Mouse (Mus musculus) spleen, postnatal 10 days (tissue): Measurements from ENCODE around the gene 4933405L10Rik.
A peak's percentile ranks its signal among the peaks of the same experiment; 100 is the strongest.

ENCODE experiments used
- DNase-seq, 2 experiments: peaks; one replicate each; pipeline ENCODE4 v3.0.0; 2021 to 2022; ENCODE audit warnings: low spot score in 2 of 2

Gene 4933405L10Rik

GRCm38 (mm10) chr8:105707498-105708403, at the start of gene 4933405L10Rik, which contains the start of gene Enkd1:
TSS of gene 4933405L10Rik (plus strand) at chr8:105707655.
TSS of gene Enkd1 (minus strand) at chr8:105708210.
- peak; percentile 74 to 86 for DNase-seq

- DNase-seq, result peak in 1 of 2 experiments; percentile 41
Observed at GRCm38 (mm10) chr8:105661167-105661566, 46.3 kb upstream of the 4933405L10Rik start.

- no peak for DNase-seq
Observed at GRCm38 (mm10) chr8:105677891-105678290, 29.6 kb upstream of the 4933405L10Rik start.

- DNase-seq, result no peak
Observed at GRCm38 (mm10) chr8:105685325-105685724, 22.1 kb upstream of the 4933405L10Rik start.

GRCm38 (mm10) chr8:105685796-105686308, 21.6 kb upstream of the 4933405L10Rik start, which contains the start of gene Carmil2:
TSS of gene Carmil2 (plus strand) at chr8:105686274.
- peak; percentile 80 to 90 for DNase-seq

GRCm38 (mm10) chr8:105686551-105686950, 20.9 kb upstream of the 4933405L10Rik start:
- peak in 1 of 2 experiments; percentile 23 for DNase-seq

GRCm38 (mm10) chr8:105687512-105687911, 19.9 kb upstream of the 4933405L10Rik start:
- peak in 1 of 2 experiments; percentile 5 for DNase-seq

- no peak for DNase-seq
Observed at GRCm38 (mm10) chr8:105688242-105688752, 19.2 kb upstream of the 4933405L10Rik start.

- DNase-seq, result peak in 1 of 2 experiments; percentile 7
Observed at GRCm38 (mm10) chr8:105689256-105689982, 18.0 kb upstream of the 4933405L10Rik start.

- no peak for DNase-seq
Observed at GRCm38 (mm10) chr8:105689983-105690360, 17.5 kb upstream of the 4933405L10Rik start.

- DNase-seq, result no peak
Observed at GRCm38 (mm10) chr8:105690978-105691377, 16.5 kb upstream of the 4933405L10Rik start.

GRCm38 (mm10) chr8:105692449-105693182, 14.8 kb upstream of the 4933405L10Rik start:
- DNase-seq, result no peak

GRCm38 (mm10) chr8:105693648-105694047, 13.8 kb upstream of the 4933405L10Rik start:
- DNase-seq, result no peak

- no peak for DNase-seq
Observed at GRCm38 (mm10) chr8:105694051-105694799, 13.2 kb upstream of the 4933405L10Rik start.

- DNase-seq, result no peak
Observed at GRCm38 (mm10) chr8:105695080-105695780, 12.2 kb upstream of the 4933405L10Rik start.

- no peak for DNase-seq
Observed at GRCm38 (mm10) chr8:105697196-105697780, 10.2 kb upstream of the 4933405L10Rik start.

GRCm38 (mm10) chr8:105698734-105699133, 8.7 kb upstream of the 4933405L10Rik start:
- no peak for DNase-seq

- DNase-seq, result no peak
Observed at GRCm38 (mm10) chr8:105699488-105700215, 7.8 kb upstream of the 4933405L10Rik start.

GRCm38 (mm10) chr8:105700566-105700965, 6.9 kb upstream of the 4933405L10Rik start:
- peak in 1 of 2 experiments; percentile 79 for DNase-seq
